Mouse (Mus musculus): ENCODE data around the gene Pnpla7.

- no peak for TF ChIP-seq POLR2A (IDR thresholded peaks at IDR 0.05; ENCODE audit: borderline replicate concordance, low read depth, low read length)
- TF ChIP-seq CTCF (IDR thresholded peaks at IDR 0.05; ENCODE audit: low read depth, low read length) = no peak
Measured at GRCm38 (mm10) chr2:25072398-25072797, 96.6 kb downstream of the Pnpla7 start.

All from bone marrow macrophage, adult 2 months (primary cell).